Mouse (Mus musculus) adrenal gland, adult 8-10 months (tissue): ENCODE measurements around the gene Rarg. TPM values are rescaled to one million over a fixed set of nuclear protein-coding genes. Genes with fewer than 3 reads are reported as not detected.
"Not testable (repeated sequence)": the region's sequence is repeated elsewhere in the genome, so short reads cannot be mapped to it uniquely, and the experiment has no call there.

Experiments used
- DNase-seq: peaks from one replicate; pipeline ENCODE4 v3.0.0; 2022
- total RNA-seq, 4 experiments: library from RNA; stranded (reverse); gene quantifications; 2 replicates each; pipeline ENCODE4 v1.2.4; 2022

Gene Rarg
- total RNA-seq, 4 experiments from 2014 or later, result 19.9 to 43.0 (median 34.4) TPM

DNA sequence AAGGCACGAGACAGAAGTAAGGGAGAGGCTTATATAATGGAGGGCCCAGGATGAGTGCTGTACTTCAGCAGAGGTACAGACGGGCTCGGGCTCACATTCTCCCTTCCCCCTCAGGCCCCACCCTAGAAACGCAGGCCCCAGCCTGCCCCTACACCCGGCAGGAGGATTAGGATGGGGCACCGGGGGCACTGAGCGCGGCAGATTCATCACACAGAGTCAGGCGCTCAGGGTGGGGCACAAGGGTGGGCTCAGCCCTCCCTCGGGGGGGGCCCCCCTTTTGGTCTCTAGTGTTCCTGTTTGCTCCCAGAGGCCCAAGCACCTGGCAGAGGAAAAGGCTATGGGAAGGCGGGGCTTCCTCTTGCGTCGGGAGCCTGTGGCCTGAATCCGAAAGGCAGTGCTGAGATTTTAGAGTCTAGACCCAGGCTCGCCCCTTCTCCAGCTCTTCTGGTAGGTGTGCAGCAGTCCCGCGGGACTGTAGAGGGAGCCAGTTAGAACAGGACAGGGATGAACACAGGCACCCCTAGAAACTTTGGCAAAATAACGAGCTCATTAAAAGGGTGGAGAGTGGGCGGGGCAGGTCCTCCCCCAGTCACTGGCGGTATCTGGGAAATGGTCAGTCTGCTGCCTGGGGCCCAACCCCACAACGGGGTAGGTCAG, 21.8 kb downstream of the Rarg start:
- no peak for DNase-seq

DNA sequence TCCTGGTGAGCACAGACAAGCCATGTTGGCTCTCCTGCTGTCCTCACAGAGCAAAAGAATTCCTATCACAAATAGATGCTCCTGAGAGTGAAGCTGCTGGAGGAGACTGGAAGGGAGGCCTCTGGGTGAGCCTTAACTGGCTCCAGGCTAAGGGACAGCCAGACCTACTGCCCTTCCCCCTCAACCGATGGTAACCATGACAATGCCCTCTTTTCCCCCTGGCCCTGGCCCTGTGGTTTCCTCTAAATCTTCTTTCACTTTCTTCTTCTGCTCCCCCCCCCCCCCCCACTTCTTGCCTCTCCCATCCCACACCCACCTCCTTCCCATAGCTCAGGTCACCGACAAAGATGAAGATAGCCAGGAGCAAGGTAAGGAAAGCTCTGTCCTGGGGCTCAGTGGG, 23.4 kb downstream of the Rarg start:
- DNase-seq, result no peak

DNA sequence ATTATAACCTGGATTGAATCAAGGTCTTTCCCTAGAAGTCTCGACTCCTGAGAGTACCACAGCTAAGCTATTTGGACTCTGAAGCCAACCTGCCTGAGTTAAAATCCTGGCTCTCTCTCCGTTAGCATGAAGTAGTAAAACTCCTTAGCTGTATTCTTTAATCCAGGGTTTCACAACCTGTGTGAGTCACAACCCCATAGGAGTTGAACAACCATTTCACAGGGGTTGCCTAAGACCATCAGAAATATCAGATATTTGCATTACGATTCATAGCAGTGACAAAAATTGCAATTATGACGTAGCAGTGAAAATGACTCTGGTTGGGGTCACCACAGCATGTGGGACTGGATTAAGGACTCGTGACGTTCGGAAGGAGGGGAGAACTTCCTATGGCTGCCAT, 24.6 kb downstream of the Rarg start:
- DNase-seq, result no peak

DNA sequence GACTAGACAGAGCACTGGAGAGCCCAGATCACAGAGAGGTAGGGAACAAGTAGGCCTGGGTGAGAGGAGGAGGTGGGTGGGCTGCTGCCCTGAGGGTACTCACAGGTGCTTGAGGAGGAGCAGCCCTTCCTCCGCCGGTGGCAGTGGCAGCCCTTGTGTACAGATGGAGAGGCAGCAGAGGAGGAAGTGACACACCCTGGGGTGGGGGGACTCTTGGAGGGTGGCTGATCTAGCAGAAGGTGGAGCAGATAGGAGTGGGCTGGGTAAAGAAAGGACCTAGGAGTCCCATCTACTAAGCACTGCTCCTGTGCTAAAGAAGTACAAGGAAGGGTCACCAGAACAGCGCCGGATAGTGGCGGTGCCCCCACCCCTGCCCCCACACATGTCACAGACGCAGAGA, 25.6 kb downstream of the Rarg start, which contains the start of gene Itgb7:
Gene Itgb7, minus strand, starts transcription at position 197 of the 400 bp plus-strand sequence.
- DNase-seq, result no peak

DNA sequence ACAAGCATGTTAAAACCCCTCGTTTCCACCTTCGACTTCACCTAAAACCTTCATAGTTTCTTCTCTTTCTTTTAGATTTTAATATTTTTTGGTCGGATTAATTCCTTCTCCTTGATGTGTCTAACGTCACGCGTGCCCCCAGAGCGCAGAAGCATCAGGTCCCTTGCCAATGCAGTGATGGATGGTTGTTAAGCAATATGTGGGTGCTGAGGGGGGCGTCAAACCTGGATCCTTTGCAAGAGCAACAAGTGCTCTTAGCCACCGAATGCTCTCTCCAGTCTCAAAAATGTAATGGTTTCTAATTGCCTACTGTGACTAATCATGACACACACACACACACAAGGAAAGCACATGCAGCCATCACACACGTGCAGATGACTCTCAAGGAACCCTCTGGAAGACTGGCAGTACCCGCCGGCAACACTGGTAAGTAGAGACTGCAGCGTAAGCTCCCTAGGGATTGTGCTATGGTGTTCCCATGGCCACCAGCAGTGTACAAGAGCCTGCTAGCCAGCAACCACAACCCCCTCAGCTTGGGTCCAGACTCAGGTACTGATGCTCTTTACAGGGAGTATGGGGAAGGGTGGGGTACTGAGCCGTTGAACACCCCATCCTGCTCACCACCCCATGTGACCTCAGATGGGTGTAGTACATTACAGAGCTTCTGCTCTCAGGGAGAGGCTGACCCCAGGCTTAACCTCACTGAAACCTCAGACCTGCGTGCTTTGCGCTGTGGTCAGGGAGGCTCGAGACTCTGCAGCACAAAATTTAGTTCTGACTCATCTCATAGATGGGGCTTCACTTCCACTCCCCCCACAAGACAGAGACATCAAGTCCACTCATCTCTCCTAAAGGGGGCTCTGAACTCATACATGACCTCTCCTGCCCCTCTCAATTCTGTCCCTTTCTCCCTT, 26.7 kb downstream of the Rarg start:
- DNase-seq, result no peak

DNA sequence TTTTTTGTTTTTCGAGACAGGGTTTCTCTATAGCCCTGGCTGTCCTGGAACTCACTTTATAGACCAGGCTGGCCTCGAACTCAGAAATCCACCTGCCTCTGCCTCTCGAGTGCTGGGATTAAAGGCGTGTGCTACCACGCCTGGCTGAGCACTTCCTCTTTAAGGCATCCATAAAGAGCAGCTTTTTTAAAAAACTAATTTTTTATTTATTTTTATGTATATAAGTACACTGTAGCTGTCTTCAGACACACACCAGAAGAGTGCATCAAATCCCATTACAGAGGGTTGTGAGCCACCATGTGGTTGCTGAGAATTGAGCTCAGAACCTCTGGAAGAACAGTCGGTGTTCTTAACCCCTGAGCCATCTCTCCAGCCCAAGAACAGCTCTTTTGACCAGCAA, 31.7 kb downstream of the Rarg start:
- not testable (repeated sequence) for DNase-seq

DNA sequence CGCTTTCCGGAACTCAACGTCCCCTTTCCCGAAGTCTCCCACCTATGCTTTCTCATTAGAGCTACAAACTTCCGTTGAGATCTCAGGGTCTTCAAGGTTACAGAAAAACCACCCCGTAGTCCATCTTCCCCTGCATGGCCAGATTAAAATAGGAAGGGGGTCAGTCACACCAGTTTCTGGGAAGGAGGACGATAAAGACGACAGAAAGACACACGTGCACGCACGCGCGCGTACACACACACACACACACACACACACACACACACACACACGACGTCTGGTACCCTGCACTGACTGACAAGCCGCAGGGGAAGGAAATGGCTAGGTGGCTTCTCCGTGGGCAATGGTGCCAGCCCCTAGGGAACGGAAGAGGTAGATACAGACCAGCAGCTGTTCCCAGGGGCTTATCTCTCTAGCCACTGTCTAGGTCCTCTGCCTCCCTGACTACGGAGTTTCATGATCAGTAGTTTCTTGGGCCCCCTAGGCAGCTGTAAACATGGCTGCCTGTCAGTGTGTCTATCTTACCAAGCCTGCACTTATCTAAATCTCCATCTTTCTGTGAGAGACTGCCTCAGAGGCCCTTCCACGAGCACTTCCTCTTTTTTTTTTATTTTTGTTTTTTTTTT, 32.2 kb downstream of the Rarg start:
- DNase-seq, result no peak

DNA sequence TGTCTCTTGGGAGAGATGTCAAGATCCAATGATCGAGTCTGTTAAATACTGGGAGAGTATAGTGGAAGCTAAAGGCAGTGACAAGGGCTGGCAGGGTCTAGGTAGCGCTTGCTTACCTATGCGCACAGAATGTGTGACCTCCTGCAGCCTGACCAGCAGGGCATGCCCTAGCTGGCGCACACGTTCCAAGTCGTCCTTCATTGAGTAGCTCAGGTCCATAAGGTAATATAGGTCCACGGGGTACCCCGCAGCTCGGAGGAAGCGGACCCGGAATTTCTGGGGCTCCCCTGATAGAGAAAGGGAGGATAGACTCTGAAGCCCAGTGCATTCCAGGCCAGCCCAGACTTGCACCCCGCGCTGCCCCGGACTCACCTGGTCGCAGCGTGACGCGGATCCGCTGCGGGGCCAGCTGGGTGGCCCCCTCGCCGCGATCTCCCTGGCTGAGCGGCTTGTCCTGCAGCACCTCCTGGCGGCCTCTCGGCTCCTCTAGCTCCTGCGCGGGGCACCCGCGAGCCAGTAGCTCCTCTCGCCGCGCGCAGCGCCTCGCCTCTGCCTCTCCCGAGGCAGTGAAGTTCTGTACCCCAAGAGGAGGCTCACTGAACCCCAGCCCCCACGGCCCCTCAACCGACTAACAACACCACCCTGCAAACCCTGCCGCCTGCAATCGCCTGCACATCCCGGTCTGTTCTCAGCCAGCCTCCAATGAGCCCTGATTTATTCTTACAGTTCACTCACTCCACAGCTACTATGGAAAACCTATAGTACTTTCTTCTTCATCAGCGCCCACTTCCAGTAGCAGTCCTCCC, 32.9 kb downstream of the Rarg start:
- DNase-seq, result no peak

DNA sequence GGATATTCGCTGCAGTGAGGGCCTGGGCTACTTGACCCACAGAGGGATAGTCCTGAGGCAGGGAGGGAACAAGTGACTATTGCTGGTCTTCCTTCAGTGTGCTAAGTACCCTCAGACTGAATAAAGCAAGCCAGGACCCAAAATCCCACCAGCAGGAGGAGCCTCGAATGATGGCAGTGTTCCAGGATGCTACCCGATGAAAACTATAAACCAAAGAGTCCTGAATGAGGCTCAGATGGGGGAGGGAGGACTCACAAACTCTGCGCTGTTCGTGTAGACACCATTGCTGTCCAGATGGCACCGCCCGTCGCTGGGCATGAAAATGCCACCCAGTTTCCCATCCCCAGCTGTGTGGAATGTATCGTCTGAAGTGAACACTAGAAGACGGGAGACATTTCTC, 34.9 kb downstream of the Rarg start:
- DNase-seq, result no peak

DNA sequence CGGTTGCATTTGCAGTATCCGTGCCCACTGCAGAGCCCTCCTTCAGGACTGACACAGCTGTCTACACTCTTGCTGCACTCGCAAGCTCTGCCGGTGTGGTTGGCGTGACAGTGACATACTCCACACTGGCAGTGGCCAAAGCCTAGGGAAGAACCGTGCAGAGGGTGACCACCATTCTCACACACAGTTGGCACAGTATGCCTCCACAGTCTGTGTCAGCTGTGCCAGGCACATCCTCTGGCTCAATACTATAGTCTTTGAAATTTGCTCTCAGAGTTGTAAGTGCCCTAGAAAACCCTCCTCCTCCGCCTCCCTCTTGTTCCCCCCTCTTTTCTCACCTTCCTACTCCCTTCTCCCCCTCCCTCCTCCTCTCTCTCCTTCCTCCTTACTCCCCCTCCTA, 40.0 kb downstream of the Rarg start:
- DNase-seq, result no peak

DNA sequence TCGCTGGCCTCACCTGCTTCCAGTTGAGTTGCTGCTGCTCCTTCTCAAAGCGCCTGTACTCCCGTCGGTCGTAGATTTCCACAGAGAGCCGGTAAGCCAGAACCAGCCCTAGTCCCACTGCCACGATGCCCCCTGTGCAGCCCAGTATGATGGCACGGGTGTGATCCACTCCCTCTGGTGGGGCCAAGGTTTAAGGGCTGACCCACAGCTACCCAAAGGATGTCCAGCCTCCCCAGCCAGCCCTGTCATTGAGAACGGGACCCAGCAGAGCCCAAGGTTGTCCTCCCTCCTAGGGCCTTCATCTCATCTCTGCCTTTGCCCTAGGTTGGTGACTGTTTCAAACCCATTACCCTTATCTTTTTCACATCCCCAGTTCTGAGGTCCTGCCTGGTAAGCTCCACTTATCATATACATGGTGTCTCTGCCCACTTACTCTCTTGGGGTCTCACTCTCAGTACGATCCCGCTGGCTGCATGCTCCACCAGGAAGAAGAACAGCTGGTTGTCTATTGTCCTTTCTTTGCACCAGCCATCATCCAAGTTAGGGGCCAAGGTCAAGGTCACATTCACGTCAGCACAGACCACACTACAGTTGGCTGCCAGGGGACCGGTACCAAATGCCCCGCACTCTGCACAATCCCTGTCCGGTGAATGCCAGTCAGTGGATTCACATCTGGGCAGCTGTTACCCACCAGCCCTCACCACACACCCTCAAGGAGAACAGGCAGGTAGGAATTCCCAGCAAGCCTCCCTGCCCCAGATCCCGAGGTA, 40.7 kb downstream of the Rarg start:
- no peak for DNase-seq

DNA sequence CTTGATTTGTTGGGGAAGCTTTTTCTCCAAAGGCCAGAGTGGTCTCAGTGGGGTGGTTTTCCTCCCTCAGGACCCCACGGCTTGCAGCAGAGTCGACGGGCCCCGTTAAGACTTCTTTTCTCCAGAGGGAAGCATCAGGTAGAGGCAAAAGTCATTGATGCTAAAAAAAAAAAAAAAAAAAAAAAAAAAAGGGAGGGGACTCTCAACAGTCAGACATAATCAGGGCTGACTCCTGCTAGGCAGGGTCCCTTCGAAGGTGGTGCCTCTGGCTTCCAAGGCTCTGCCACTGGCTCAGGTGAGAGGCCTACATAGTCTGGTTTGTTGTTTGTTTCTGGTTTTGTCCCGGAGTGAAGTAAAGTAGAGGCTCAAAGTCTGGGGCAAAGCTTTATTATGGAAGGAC, 41.7 kb downstream of the Rarg start:
- DNase-seq, result no peak

DNA sequence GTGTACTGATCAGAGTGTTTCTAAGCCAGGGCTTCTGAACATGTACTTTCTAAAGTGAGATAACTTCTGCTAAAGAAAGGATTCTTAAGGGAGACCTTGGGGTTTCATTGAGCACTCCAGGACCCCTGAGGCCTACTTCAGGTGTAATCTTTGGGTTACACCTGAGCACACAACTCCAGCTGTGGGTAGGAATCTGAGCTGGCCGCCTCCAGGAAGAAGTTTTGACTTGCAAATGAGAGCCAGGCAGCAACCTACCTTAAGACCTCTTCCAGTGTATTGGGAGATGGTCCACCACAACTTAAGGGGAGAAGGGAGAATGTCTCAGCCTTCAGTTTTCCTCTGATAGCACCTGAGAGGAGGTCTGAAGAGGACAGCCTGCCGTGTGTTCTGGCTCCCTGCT, 43.2 kb downstream of the Rarg start:
- DNase-seq, result no peak

DNA sequence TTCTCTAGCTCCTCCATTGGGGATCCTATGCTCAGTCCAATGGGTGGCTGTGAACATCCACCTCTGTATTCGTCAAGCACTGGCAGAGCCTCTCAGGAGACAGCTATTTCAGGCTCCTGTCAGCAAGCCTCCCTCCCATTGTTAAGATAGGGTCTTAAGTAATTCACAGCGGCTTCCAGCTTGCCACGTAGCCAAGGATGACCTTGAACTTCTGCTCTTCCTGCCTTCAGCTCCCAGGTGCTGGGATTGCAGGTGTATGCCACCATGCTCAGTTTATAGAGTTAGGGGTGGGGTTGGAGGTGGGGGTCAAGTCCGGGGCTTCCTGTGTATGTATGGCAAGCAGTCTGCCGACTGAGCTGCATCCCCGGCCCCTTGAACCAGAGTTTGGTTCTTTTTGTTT, 45.4 kb downstream of the Rarg start:
- DNase-seq, result no peak

DNA sequence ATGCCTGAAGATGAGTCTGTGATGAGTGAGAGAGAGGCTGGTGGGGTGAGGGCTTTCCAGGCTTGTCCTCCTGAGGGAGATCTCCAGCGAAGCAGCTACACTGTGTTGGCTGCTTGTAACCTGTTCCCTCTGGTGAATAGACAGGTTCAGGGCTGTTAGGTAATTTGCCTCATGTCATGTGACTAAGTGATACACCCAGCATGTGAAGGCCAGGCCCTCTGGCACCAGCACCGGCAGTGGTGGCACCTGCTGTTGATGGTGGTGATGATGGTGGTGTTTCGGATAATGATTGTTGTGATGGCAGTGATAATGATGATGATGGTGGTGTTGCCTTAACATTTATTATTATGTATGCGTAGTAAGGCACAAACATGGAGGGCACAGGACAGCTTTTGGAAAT, 46.5 kb downstream of the Rarg start:
- DNase-seq, result no peak

DNA sequence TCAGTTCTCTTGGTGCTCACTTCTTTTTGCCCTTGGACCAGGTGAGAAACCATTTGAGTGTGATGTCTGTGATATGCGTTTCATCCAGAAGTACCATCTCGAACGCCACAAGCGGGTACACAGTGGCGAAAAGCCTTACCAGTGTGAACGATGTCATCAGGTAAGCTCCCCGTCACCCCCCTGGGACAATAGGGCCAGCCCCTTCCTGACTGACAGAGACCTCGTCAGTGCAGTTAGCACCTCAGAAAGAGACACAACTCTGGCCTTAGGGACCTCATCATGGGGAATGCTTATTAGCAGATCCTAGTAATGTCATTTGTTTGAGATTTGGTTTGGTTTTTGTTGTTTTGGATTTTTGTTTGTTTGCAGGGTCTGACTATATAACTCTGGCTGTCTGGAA, 48.2 kb downstream of the Rarg start:
- no peak for DNase-seq

DNA sequence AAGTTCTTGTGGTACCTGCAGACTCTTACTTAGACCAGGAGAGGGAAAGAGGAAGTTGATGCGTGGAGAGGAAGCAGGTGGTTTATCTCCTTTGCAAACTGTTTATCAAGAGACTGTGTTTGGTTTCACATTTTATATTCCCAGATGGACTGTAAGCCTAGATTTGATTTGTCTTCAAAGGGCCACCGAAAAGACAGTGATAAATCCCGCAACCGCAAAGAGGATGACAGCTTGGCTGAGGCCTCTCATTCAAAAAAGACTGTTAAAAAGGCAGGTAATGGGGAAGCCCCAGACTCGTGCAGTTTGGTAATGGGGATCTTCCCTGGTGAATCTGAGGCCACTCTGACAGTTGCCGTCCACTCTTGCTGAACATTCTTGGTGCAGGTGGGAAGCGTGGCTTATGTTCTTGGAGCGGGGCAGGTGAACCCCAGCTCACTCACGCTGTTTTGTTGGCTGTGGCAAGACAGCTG, 49.2 kb downstream of the Rarg start:
- no peak for DNase-seq

DNA sequence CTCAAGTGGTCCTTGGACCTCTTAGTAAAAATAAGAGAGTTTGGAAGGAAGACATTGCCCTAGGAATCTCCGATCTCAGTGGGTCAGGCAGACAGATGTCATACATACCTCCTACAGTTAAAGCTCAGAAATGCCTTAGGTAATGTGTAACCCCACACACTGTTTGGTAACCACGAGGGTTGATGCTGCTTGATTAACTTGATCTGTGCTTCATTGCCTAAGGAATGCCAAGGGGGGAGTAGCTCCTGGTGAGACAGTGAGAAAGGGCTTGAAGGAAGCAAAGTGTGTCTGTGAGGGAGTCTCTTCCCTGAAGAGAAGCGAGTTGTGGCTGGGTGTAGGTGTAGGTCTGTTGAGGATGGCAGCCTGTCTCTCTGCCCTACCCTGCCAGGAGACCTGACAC, 50.0 kb downstream of the Rarg start:
- DNase-seq, result no peak

DNA sequence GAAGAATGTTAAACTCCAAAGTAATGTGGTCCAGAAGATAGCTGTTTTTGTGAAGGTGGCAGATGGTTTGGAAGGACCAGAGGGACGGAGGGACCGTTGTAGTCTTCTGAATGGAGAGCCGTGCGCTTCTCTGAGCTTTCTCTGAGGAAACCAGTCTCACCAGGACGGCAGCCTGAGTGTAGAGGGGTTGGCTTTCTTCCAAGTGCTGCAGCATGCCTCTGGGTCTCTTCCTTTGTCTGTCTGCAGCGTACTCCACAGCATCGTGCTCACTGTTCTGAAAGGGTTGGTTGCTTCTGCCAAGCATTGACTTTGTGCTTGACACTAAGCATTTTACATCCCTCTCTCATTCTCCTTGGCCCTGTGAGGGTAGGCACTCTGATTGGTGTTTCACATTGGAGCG, 51.5 kb downstream of the Rarg start:
- no peak for DNase-seq

DNA sequence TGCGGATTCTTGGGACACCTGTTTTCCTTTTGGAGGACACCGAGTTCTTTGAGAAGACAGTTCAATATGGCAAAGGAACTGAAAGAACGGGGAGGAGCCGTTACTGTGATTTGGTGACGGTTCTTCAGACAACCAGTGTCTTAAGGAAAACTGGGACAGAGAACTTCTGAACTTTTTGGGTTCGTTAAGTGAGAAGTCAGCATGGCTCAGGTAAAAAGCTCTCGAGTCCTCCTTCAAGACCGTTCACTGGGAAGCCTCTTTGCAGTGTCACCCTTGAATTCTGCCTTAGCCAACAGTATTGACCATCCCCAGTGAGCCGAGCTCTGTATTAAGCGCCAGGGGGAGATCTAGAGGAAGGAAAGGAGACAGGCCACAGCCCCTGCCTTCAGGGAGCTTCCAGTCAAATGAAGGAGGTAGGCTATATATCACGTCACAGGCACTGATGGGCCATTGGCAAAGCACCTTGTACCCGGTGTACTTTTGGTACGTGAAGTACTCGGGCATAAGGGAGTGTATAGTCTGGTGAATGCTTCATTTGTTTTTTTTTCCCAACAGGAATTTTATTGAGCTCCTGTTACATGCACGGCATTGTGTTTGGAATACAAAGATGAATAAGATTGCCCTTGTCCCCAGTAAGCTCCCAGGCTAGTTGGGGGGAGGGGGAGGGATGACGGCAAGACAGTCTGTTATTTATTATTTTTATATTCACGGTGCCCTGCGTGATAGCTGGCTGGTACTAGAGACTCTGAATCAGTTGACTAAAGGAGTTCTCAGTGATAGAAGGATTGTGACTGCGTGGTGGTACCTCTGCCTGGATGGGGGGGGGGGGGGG, 52.4 kb downstream of the Rarg start, which contains the start of gene Csad:
Gene Csad, minus strand, starts transcription at position 51 of the 832 bp plus-strand sequence.
- DNase-seq, result no peak
